Mouse (Mus musculus): ENCODE results near the gene Nxph3.

DNA sequence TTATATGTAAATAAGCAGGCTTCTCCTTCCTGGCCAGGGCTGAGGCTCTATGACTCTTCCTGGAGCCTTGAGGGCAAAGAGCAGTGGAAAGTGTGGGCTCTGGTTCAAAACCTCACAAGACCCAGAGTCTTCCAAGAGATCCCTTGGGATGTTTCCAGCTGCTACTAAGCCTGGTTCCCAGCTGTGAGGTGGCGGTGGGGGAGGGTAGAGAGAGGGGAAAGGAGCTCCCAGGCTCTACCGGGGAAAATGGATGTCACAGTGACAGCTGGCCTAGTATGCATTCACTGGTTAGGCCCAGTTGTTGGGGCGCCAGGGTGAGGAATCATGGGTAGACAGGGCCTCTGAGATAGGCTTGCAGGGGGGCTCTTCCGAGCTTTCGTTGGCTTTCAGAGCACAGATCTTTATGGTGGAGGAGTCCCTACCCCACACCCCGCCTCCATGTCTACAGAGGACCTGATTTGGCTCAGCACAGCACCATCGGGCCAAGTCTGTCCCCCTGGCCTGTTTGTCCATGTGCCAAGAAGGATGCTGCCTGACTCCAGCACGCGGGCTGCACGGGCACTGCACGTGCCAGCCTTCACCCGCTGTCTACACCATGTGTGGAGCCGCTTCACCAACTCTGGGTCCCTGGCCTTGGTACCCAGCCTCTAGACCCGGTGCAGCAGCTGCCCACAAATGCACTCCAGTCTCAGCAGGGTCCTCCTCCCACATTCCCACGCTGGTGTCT is 24.2 kb upstream of the Nxph3 start:
- TF ChIP-seq CTCF (IDR thresholded peaks at IDR 0.05; ENCODE audit: insufficient read depth, low read depth, low read length): no peak
- TF ChIP-seq POLR2A (IDR thresholded peaks at IDR 0.05; ENCODE audit: insufficient read depth, low read depth, low read length): no peak
